Mouse (Mus musculus) CD8-positive naive resting alpha-beta T cell, adult 2 months (primary cell): ENCODE results near the gene Popdc2.

ENCODE experiments used
- DNase-seq, 2 experiments: peaks; one replicate each; pipeline ENCODE4 v3.0.0; 2022; ENCODE audit warnings: low read depth in 2 of 2, low spot score in 2 of 2

Popdc2 gene

GRCm38 (mm10) chr16:38354185-38354913 lies 7.7 kb upstream of the Popdc2 start:
- no peak for DNase-seq

- DNase-seq: no peak
Measured at GRCm38 (mm10) chr16:38358256-38358812, 3.7 kb upstream of the Popdc2 start.

- no peak for DNase-seq
Measured at GRCm38 (mm10) chr16:38359241-38359640, 2.8 kb upstream of the Popdc2 start.

GRCm38 (mm10) chr16:38359857-38360256 lies 2.2 kb upstream of the Popdc2 start:
- no peak for DNase-seq

GRCm38 (mm10) chr16:38360317-38360716 lies 1.7 kb upstream of the Popdc2 start:
- no peak for DNase-seq

GRCm38 (mm10) chr16:38362493-38363255 lies 665 bp downstream of the Popdc2 start:
- DNase-seq: no peak

- no peak for DNase-seq
Measured at GRCm38 (mm10) chr16:38363256-38363595, 1.2 kb downstream of the Popdc2 start.

- no peak for DNase-seq
Measured at GRCm38 (mm10) chr16:38363657-38364056, 1.6 kb downstream of the Popdc2 start.

GRCm38 (mm10) chr16:38365390-38365789 lies 3.4 kb downstream of the Popdc2 start:
- no peak for DNase-seq

- no peak for DNase-seq
Measured at GRCm38 (mm10) chr16:38366231-38366630, 4.2 kb downstream of the Popdc2 start.

GRCm38 (mm10) chr16:38368336-38368735 lies 6.3 kb downstream of the Popdc2 start:
- DNase-seq: no peak

- no peak for DNase-seq
Measured at GRCm38 (mm10) chr16:38369000-38369399, 7.0 kb downstream of the Popdc2 start.

GRCm38 (mm10) chr16:38369431-38369830 lies 7.4 kb downstream of the Popdc2 start:
- DNase-seq: no peak

- DNase-seq: no peak
Measured at GRCm38 (mm10) chr16:38369992-38370484, 8.0 kb downstream of the Popdc2 start.

GRCm38 (mm10) chr16:38370633-38371374 lies 8.8 kb downstream of the Popdc2 start:
- no peak for DNase-seq

GRCm38 (mm10) chr16:38371705-38372296 lies 9.8 kb downstream of the Popdc2 start:
- DNase-seq: no peak

GRCm38 (mm10) chr16:38372876-38373275 lies 10.9 kb downstream of the Popdc2 start:
- DNase-seq: no peak

GRCm38 (mm10) chr16:38373439-38373838 lies 11.4 kb downstream of the Popdc2 start:
- DNase-seq: no peak

- DNase-seq: no peak
Measured at GRCm38 (mm10) chr16:38373941-38374340, 11.9 kb downstream of the Popdc2 start.

- no peak for DNase-seq
Measured at GRCm38 (mm10) chr16:38374379-38375140, 12.6 kb downstream of the Popdc2 start.
